Mouse (Mus musculus) right cerebral cortex, adult 2 months (tissue): ENCODE measurements around the gene Lrrc4c.
A peak's percentile ranks its signal among the peaks of the same experiment; 100 is the strongest.

Source experiments
- DNase-seq, 2 experiments: peaks; one replicate each; pipeline ENCODE4 v3.0.0; 2021 to 2022; ENCODE audit warnings: low spot score in 2 of 2

Gene Lrrc4c

GRCm38 (mm10) chr2:97469396-97469795 is 1151.4 kb downstream of the Lrrc4c start:
- DNase-seq: no peak

- no peak for DNase-seq
Measured at GRCm38 (mm10) chr2:97478175-97478924, 1160.4 kb downstream of the Lrrc4c start.

- DNase-seq: peak in 1 of 2 experiments; percentile 45
Measured at GRCm38 (mm10) chr2:97478925-97479298, 1160.9 kb downstream of the Lrrc4c start.

- no peak for DNase-seq
Measured at GRCm38 (mm10) chr2:97484990-97485389, 1167.0 kb downstream of the Lrrc4c start.

GRCm38 (mm10) chr2:97485609-97486008 is 1167.6 kb downstream of the Lrrc4c start:
- no peak for DNase-seq

- no peak for DNase-seq
Measured at GRCm38 (mm10) chr2:97487567-97487966, 1169.6 kb downstream of the Lrrc4c start.

GRCm38 (mm10) chr2:97497069-97497468 is 1179.1 kb downstream of the Lrrc4c start:
- DNase-seq: no peak

GRCm38 (mm10) chr2:97502501-97502900 is 1184.5 kb downstream of the Lrrc4c start:
- no peak for DNase-seq

GRCm38 (mm10) chr2:97504902-97505301 is 1186.9 kb downstream of the Lrrc4c start:
- no peak for DNase-seq

GRCm38 (mm10) chr2:97524256-97524922 is 1206.4 kb downstream of the Lrrc4c start:
- no peak for DNase-seq

GRCm38 (mm10) chr2:97525107-97525506 is 1207.1 kb downstream of the Lrrc4c start:
- no peak for DNase-seq

GRCm38 (mm10) chr2:97530622-97531021 is 1212.7 kb downstream of the Lrrc4c start:
- DNase-seq: no peak

GRCm38 (mm10) chr2:97543691-97544672 is 1226.0 kb downstream of the Lrrc4c start:
- no peak for DNase-seq

GRCm38 (mm10) chr2:97544673-97545071 is 1226.7 kb downstream of the Lrrc4c start:
- DNase-seq: no peak

GRCm38 (mm10) chr2:97545946-97546345 is 1228.0 kb downstream of the Lrrc4c start:
- DNase-seq: no peak

GRCm38 (mm10) chr2:97564509-97564908 is 1246.5 kb downstream of the Lrrc4c start:
- no peak for DNase-seq

GRCm38 (mm10) chr2:97568954-97569353 is 1251.0 kb downstream of the Lrrc4c start:
- DNase-seq: no peak

GRCm38 (mm10) chr2:97574921-97575320 is 1257.0 kb downstream of the Lrrc4c start:
- no peak for DNase-seq

- DNase-seq: peak in 1 of 2 experiments; percentile 40
Measured at GRCm38 (mm10) chr2:97581132-97581531, 1263.2 kb downstream of the Lrrc4c start.

- no peak for DNase-seq
Measured at GRCm38 (mm10) chr2:97586322-97586721, 1268.4 kb downstream of the Lrrc4c start.

GRCm38 (mm10) chr2:97590563-97590962 is 1272.6 kb downstream of the Lrrc4c start:
- no peak for DNase-seq

- DNase-seq: no peak
Measured at GRCm38 (mm10) chr2:97604182-97604581, 1286.2 kb downstream of the Lrrc4c start.
